Mouse (Mus musculus) right cerebral cortex, postnatal 4 days (tissue): ENCODE results near the gene Srpk2.
A peak's percentile ranks its signal among the peaks of the same experiment; 100 is the strongest.
"Not testable (repeated sequence)": the region's sequence is repeated elsewhere in the genome, so short reads cannot be mapped to it uniquely, and the experiment has no call there.

Source experiments
- DNase-seq: peaks from one replicate; pipeline ENCODE4 v3.0.0-alpha.2; 2022

The Srpk2 gene

GRCm38 (mm10) chr5:23672136-23672535 is 12.3 kb downstream of the Srpk2 start:
- DNase-seq, result no peak

GRCm38 (mm10) chr5:23670880-23671279 is 13.5 kb downstream of the Srpk2 start:
- DNase-seq, result no peak

- DNase-seq, result no peak
These were observed 18.5 kb downstream of the Srpk2 start for GRCm38 (mm10) chr5:23665906-23666305.

DNA sequence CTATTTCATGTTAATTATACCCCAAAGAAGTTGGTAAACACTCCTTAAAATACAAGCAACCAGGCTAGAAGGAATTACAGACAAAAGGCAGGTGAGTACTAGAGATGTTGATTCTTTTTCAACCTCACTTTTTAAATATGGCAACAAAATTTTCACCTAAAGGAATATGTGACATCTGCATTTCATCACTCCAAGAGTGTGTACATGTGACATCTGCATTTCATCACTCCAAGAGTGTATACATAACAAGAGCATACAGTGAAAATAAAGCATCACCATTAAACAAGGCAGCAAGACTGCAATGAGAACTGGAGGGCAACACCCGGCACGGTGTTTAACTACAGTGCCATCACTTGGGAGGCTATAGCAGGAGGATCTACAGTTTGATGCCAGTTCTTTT is 23.2 kb downstream of the Srpk2 start:
- DNase-seq, result no peak

- DNase-seq, result no peak
These were observed 26.4 kb downstream of the Srpk2 start for GRCm38 (mm10) chr5:23658017-23658416.

DNA sequence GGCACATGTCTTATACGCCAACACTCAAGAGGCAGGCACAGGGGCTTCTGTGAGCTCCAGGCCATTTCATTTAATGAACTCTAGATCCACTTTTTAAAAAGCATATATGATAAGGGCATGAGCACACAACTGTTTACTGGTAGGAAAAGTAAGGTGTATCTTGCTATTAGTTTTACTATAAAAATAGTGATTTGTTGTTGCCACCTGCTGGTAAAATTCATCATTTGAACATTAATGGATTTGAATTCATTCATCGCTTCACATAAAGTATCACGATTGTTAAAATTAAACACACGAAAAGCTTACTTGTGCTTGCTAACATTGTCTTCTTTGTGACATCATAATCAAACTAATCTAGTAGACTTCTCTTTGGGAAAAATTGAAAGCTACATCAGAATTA is 27.8 kb downstream of the Srpk2 start:
- DNase-seq, result no peak

DNA sequence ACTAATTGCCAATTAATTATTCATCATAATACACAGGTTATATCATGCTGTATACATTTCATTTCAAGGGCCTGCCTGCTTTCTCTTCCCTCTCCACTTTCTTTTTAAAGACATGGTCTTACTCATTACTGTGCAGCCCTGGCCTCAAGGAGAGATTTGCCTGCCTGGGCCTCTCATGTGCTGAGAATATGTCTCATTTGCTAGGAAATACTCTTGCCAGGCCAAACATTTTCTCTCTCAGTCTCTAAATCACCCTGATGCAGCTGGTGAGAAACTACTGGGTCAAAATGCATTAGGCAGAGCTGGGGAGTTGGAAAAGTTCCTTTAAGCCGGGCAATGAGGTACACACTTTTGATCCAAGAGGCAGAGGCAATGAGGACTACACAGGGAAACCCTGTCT is 29.4 kb downstream of the Srpk2 start:
- DNase-seq, result no peak

DNA sequence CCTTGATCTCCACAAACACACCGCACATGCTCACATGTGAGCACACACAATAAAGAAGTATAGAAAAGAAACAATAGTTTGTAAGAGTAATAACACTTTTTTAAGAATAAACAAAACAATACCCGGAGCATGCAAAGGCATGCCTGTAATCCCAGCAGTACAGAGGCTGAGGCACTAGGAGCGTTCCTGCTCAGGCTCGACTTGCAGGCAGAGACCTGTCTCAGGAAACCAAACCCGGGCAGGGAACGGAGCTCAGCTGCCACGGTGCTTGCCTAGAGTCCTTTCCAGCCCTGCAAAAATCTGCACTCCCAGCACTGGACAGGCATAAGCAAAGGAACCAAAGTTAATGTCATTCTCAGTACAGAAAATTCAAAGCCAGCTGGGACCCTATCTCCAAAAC is 32.1 kb downstream of the Srpk2 start:
- no peak for DNase-seq

- no peak for DNase-seq
These were observed 32.6 kb downstream of the Srpk2 start for GRCm38 (mm10) chr5:23651786-23652185.

DNA sequence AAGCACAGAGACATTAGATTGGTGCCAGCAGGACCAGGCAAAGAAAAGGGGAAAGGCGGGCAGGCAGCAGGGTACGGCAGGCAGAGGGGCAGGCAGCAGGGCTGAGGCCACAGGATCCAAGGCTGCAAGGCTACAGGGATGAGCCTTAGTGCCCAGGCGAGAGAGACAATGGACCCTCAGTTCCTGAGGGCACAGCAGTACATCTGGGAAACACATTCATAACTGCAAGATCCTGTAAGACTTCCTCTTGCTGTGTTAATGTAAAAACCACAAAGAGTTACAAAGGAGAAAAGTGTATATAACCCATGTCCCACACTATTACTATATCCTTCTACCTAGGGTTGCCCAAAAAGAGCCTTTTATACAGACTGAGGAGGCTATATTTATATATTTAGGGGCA is 33.9 kb downstream of the Srpk2 start:
- no peak for DNase-seq

DNA sequence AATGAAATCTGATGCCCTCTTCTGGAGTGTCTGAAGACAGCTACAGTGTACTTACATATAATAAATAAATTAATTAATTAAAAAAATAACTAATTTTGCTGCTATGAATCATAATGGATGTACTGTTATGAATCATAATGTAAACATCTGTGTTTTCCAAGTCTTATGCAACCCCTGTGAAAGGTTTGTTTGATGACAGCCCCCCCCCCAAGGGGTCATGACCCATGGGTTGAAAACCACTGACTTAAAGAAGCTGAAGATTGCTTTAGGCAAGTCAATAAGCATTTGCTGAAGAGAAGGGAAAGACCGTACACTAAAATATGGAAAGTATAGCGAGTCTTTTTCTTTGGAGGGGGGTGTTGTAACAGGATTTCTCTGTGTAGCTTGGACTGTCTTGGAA is 35.2 kb downstream of the Srpk2 start:
- DNase-seq, result no peak

DNA sequence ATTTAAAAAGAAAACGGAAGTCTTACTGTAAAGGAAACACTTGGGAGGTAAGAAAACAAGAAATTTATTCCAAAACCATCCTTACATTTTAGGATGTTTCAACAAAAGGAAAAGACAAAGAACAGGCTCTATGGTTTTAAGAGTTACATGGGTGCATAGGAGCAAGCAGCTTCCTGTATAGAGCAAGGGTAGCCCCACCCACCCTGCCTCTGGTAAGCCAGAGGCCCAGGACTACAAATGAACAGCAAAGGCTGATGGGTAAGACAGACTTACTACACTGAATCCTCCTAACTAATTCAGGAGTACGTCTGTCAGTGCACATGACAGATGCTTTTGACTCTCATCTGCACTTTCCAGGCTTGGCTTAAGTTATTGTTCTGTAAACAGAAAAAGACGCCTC is 38.7 kb downstream of the Srpk2 start:
- DNase-seq, result no peak

GRCm38 (mm10) chr5:23639193-23639592 is 45.2 kb downstream of the Srpk2 start:
- not testable (repeated sequence) for DNase-seq

DNA sequence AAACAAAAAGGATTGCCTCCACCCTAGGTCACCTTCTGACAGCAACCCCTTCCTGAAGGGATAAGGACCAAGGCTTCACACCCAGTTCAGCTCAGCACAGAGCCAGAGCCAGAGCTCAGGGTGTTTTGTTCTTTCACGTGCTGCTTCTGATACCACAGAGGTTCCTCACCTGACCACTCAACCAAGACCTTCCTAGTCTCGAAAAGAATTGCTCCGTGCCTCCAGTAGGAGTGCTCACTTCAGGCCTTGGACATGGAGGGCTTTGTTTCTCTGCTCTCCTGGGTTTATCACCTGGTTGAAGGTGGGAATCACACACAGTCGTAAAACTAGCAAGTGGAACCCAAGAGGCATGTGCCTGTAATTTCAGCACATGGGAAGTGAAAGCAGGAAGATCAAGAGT is 46.4 kb downstream of the Srpk2 start:
- DNase-seq, result no peak

DNA sequence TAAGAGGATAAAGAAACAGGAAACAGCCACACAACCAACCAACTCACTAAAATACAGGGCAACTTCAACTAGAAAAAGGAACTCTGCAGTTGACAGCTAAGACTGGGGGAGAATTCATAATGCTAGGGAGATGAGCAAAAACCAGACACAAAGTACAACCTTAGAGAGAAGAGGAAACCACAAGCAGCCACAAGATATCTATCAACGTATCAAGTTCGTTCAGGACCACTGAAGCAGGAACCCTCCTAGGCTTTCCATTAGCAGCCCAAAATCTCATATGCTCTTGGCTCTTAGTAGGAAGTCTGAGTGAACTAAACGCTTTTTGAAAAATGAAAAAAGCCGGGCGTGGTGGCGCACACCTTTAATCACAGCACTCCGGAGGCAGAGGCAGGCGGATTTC is 47.1 kb downstream of the Srpk2 start:
- no peak for DNase-seq

GRCm38 (mm10) chr5:23631490-23631889 is 52.9 kb downstream of the Srpk2 start:
- no peak for DNase-seq

- no peak for DNase-seq
These were observed 57.2 kb downstream of the Srpk2 start for GRCm38 (mm10) chr5:23627221-23627620.

GRCm38 (mm10) chr5:23626173-23626572 is 58.2 kb downstream of the Srpk2 start:
- no peak for DNase-seq

DNA sequence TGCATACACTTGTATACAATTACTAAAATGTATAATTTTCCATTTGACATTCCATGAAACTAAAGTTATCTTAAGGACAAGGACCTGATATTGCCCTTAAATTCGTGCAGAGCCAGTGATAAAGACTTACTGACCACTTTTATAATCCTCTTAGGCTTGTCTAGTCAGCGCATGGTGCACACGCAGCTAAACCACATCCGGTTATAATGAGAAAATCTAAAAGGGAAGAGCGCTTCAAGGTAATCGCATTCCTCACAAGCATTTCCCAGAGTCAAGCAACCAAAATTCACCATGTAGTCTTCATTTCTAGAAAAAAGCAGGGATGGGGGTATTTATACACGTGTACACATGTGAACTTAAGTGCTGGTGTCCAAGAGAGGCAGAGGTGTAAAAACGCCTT is 63.8 kb downstream of the Srpk2 start:
- DNase-seq, result no peak

GRCm38 (mm10) chr5:23618656-23619055 is 65.8 kb downstream of the Srpk2 start:
- no peak for DNase-seq

DNA sequence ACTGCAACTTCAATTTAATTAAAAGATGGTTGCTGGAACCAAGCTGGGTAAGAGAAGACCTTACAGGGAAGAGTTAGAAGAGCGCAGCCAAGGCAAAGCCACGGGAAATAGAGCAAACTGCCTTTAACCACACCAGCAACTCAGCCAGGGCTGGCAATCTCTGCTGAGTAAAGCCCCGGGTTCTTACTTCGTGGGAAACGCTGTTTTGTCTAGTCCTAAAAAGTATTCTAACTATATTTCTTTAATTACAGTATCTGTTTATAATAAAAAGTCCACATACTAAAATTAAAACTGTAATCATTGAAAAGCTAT is 67.4 kb downstream of the Srpk2 start:
- peak; percentile 39 for DNase-seq

DNA sequence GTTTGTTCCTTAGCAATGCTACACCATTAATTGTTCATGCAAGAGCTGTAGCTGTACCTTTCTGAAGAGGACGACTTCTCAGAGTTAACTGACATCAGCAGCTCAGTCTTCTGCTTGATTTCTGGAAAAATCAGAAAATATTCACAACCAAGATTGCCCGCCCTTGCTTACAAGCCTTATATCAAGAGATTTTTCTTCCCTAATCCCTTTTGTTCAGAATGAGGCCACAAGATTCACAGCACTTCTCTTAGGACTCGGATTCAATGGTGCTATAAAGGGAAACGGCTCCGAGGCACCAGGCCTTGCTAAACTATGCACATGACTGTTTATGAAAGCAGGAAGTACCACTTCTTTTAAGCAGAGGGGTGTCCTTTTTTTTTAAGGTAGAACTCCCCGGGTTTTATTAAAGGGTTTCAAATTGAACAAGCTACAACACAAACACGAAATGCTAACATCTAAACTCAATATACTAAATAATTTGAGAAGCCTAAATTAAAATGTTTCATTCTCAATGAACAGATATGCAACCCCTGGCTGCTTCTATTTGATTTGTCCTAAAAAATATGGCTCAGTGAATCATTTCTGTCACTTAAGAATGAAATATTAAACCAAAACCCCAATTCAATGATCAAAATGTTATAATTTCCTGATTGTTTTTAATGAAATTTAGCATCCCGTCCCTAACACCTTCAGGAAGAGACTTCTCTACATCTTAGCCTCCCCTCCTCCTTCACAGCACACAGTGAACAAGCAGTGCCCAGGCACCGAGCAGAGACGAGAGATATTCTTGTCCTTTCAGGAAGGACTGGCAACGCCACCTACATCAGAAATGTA is 67.9 kb downstream of the Srpk2 start:
- DNase-seq, result peak; percentile 44

DNA sequence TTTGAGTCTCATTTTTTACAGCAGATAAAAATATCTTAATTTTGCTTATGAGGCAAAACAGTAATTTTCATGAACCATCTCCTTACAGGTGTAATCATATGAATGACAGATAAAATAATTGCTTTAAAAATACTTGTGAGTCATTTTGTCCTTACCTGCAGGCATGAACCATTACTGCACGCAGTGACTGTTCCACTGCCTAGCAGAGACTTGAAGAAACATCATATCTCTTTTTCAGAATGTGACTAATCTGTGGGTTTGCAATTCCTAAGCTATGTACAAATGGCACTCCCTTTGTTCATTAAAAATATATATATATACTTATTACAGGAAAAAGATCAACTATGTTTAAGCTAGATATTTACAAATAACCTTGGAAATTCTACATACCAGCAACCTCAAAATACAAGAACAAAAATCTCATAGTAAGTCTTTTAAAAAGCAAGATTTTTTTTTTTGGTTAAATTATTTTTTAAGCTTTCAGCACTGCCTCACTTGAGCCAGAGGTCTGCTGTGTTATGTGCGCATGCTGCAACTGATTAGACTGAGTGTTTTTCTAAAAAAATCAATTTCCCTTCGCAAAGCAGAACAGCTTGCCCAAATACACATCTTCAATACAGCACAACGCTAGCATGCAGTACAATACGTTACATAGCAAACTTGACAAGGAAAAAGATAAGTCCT is 68.7 kb downstream of the Srpk2 start:
- no peak for DNase-seq

GRCm38 (mm10) chr5:23612856-23613255 is 71.6 kb downstream of the Srpk2 start:
- no peak for DNase-seq
